Mouse (Mus musculus) hindbrain, embryonic 15.5 days (tissue): ENCODE measurements around the gene Oaf. TPM values are rescaled to one million over a fixed set of nuclear protein-coding genes. Genes with fewer than 3 reads are reported as not detected.

ENCODE experiments used
- ATAC-seq: fragments of 200-750 bp; cut with Nextera tagmentation; 2 replicates; pipeline ENCODE4 v1.8.0; 2017; ENCODE audit warnings: low read depth, moderate number of reproducible peaks, moderate TSS enrichment; ENCODE audit not compliant: low FRiP score
- H3K27ac ChIP-seq: fragments of 300-500 bp; sonication (generic); replicated peaks from 2 replicates; pipeline ENCODE4 v1.5.1; 2015; ENCODE audit warnings: mild to moderate bottlenecking, inconsistent platforms
- H3K27me3 ChIP-seq: fragments of 300-500 bp; sonication (generic); 2 replicates; pipeline ENCODE4 v1.6.1; 2015; ENCODE audit warnings: control low read depth, inconsistent platforms
- H3K36me3 ChIP-seq: fragments of 300-500 bp; sonication (generic); 2 replicates; pipeline ENCODE4 v1.6.1; 2015; ENCODE audit warnings: control low read depth, inconsistent platforms
- H3K4me1 ChIP-seq: fragments of 300-500 bp; sonication (generic); replicated peaks from 2 replicates; pipeline ENCODE4 v1.6.1; 2015; ENCODE audit warnings: control low read depth, inconsistent platforms
- H3K4me2 ChIP-seq: fragments of 300-500 bp; sonication (generic); 2 replicates; pipeline ENCODE4 v1.6.1; 2015; ENCODE audit warnings: moderate library complexity, mild to moderate bottlenecking, inconsistent platforms
- H3K4me3 ChIP-seq: fragments of 300-500 bp; sonication (generic); 2 replicates; pipeline ENCODE4 v1.5.1; 2015; ENCODE audit warnings: mild to moderate bottlenecking, inconsistent platforms
- H3K9ac ChIP-seq: fragments of 300-500 bp; sonication (generic); 2 replicates; pipeline ENCODE4 v1.6.1; 2015; ENCODE audit warnings: inconsistent platforms
- H3K9me3 ChIP-seq: fragments of 300-500 bp; sonication (generic); 2 replicates; pipeline ENCODE4 v1.6.1; 2016; ENCODE audit warnings: control low read depth, inconsistent platforms
- WGBS: fragments of 180-500 bp; shearing (Covaris S2); methylation state at CpG from one replicate; pipeline ENCODE4 v1.1.7; 2015; 5-methylcytosine and 5-hydroxymethylcytosine counted together
- polyA plus RNA-seq: library from polyadenylated mRNA; unstranded; fragments of >200 nt; fragmentation: Nextera tagmentation; extraction: Ambion mirVana; gene quantifications from 2 replicates; pipeline ENCODE4 v1.2.1, GENCODE M21; 2015

The Oaf gene
- polyA plus RNA-seq, 1 experiment from 2014 or later, result 7.1 TPM

DNA sequence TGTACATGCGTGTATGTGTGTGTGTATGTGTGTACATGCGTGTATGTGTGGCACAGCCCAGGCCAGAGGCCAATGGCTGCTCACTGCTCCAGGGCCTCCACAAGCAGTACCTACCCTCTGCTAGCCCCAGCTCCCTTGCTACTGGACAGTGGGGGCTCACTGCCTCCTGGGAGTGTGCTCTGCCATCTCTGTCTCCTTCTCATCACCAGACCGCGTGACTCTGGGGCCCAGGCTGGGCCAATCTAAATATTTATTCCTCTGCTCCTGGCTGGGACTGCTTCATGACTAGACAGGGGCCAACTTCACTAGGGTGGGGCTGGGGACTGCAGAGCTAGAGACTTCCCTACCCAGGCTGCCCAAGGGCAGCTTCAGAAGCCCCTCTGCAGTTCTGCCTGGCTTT lies 7.9 kb downstream of the Oaf start:
- Histone ChIP-seq H3K27ac (no peak overlapping the region), H3K4me1 (no peaks in the 10 kb centered on the region; the same call in 1 of the 2 replicates), H3K4me3 (no peak overlapping the region), H3K27me3 (peaks cover 2% of the 10 kb centered on the region; the same call in 1 of the 2 replicates), H3K4me2 (no peak overlapping the region), H3K9me3 (no peaks in the 10 kb centered on the region), H3K36me3 (no peaks in the 10 kb centered on the region), H3K9ac (no peak overlapping the region)
- peak; percentile 51; the same call in 1 of the 2 replicates for ATAC-seq
- WGBS, result 75% methylated on average over 4 of the region's 4 CpGs

GRCm38 (mm10) chr9:43230886-43231285 lies 8.8 kb downstream of the Oaf start:
- no peak overlapping the region for H3K4me2 ChIP-seq
- H3K36me3 ChIP-seq, result no peaks in the 10 kb centered on the region
- H3K9ac ChIP-seq, result no peak overlapping the region
- no peaks in the 10 kb centered on the region for H3K27me3 ChIP-seq
- no peak overlapping the region for H3K4me3 ChIP-seq
- no peaks in the 10 kb centered on the region for H3K9me3 ChIP-seq
- no peak for ATAC-seq
- H3K4me1 ChIP-seq, result no peaks in the 10 kb centered on the region; the same call in 1 of the 2 replicates
- H3K27ac ChIP-seq, result no peak overlapping the region
- WGBS, result 76% methylated on average over 4 of the region's 4 CpGs

DNA sequence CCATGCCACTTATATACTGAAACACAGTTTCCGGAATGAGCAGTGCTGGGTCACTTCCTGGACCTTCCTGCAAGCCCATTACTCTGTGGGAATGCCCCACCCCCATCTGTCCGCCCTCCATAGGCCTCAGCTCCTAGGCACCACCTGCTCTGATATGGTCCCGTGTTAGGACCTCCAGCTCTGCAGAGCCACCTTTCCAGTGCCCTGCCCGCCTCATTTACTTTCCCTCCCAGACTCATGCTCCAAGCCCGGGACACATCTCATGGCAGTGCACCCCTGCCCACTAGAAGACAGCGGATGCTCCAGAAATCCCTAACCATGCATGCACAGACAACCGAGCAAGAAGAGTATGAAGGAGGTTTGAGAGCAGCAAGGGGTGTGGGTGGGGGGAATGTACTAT lies 9.7 kb downstream of the Oaf start:
- H3K4me1 ChIP-seq, result no peaks in the 10 kb centered on the region; the same call in 1 of the 2 replicates
- 90% methylated on average over 7 of the region's 7 CpGs for WGBS
- ATAC-seq, result no peak
- H3K27me3 ChIP-seq, result no peaks in the 10 kb centered on the region
- no peak overlapping the region for H3K27ac ChIP-seq
- H3K9me3 ChIP-seq, result no peaks in the 10 kb centered on the region
- no peak overlapping the region for H3K4me3 ChIP-seq
- H3K9ac ChIP-seq, result no peak overlapping the region
- H3K36me3 ChIP-seq, result no peaks in the 10 kb centered on the region
- no peak overlapping the region for H3K4me2 ChIP-seq

DNA sequence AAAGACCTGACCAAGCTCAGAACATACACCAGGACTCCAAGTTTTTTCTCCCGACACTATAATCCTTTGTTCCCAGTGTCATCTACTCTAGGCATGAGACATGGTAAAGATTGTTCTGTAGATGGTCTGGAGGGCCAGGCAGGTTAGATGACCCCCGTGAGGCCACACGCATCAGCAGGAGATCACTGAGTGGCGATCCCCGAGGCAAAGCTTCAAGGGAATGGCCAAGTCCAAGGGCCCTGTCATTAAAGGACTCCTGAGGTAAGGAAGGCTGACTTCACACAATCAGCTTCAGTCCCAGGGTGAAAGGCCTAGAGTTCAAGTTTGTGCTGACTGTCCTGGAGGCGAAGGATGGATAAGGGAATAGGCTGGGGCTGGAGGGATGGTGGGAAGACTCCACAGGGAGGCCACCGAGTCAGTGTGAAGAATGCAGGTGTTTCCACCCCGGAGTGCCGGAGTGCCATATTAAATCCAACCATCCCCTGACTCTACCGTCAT lies 10.3 kb downstream of the Oaf start:
- Histone ChIP-seq H3K4me2 (no peak overlapping the region), H3K9me3 (no peaks in the 10 kb centered on the region), H3K4me1 (no peaks in the 10 kb centered on the region; the same call in 1 of the 2 replicates), H3K27ac (no peak overlapping the region), H3K36me3 (no peaks in the 10 kb centered on the region), H3K4me3 (no peak overlapping the region), H3K9ac (no peak overlapping the region), H3K27me3 (no peaks in the 10 kb centered on the region)
- no peak for ATAC-seq
- WGBS, result 91% methylated on average over 10 of the region's 10 CpGs

GRCm38 (mm10) chr9:43228745-43229144 lies 11.0 kb downstream of the Oaf start:
- H3K9me3 ChIP-seq, result no peaks in the 10 kb centered on the region
- 89% methylated on average over 2 of the region's 2 CpGs for WGBS
- H3K4me2 ChIP-seq, result no peak overlapping the region
- no peak overlapping the region for H3K4me3 ChIP-seq
- no peak overlapping the region for H3K9ac ChIP-seq
- ATAC-seq, result no peak
- H3K27me3 ChIP-seq, result no peaks in the 10 kb centered on the region
- no peaks in the 10 kb centered on the region for H3K36me3 ChIP-seq
- H3K4me1 ChIP-seq, result no peaks in the 10 kb centered on the region; the same call in 1 of the 2 replicates
- no peak overlapping the region for H3K27ac ChIP-seq

DNA sequence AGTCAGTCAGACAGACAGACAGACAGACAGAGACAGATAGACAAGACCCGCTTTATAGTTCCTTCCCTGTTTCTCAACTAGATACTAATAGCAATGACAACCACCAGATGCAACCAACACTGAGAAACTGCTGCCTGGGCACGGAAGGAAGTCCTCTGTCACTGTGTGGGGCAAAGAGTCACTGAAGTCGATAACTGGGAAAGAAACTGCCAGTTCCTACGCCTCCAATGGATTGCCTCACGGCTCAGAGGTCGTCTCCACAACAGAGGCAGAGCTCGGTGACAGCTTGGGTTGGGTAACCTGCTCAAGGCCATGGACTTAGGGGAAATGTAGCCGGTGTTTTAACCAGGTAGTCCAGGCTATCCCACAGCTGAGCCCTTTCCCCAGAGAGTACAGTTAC lies 12.1 kb downstream of the Oaf start:
- Histone ChIP-seq H3K4me1 (no peaks in the 10 kb centered on the region; the same call in 1 of the 2 replicates), H3K9ac (no peak overlapping the region), H3K36me3 (no peaks in the 10 kb centered on the region), H3K27ac (no peak overlapping the region), H3K9me3 (no peaks in the 10 kb centered on the region), H3K4me2 (no peak overlapping the region), H3K4me3 (no peak overlapping the region), H3K27me3 (no peaks in the 10 kb centered on the region)
- ATAC-seq, result no peak
- WGBS, result 86% methylated on average over 8 of the region's 8 CpGs

DNA sequence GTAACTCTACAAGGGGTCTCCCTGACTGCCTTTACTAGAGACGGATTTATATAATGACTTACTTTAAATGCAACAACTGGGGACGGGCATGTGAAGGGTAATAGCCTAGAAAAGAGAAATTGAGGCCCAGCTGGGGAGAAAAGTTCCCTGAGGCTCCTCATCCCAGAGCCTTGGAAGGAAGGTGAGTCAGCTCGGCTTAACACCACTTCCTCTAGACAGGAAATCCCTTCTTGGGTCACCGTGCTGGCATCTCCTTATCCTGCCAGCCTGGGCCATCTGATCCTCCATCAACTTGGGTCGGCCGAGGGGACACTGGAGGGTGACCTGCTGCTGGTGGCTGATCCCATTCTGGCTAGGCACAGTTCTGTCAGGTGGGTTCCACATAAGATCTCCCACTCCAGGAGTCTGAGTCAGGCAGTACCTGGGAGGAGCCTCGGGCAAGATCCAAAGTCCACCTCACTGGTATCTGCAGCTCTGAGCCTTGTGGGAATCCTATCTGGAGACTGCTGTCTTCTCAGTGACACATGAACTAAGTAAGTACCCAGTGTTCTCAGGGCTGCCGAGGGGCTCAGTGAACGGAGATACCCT lies 13.0 kb downstream of the Oaf start:
- Histone ChIP-seq H3K27ac (no peak overlapping the region), H3K27me3 (no peaks in the 10 kb centered on the region), H3K9me3 (no peaks in the 10 kb centered on the region), H3K9ac (no peak overlapping the region), H3K4me3 (no peak overlapping the region), H3K4me1 (no peaks in the 10 kb centered on the region), H3K36me3 (no peaks in the 10 kb centered on the region), H3K4me2 (no peak overlapping the region)
- no peak for ATAC-seq
- 80% methylated on average over 9 of the region's 9 CpGs for WGBS

DNA sequence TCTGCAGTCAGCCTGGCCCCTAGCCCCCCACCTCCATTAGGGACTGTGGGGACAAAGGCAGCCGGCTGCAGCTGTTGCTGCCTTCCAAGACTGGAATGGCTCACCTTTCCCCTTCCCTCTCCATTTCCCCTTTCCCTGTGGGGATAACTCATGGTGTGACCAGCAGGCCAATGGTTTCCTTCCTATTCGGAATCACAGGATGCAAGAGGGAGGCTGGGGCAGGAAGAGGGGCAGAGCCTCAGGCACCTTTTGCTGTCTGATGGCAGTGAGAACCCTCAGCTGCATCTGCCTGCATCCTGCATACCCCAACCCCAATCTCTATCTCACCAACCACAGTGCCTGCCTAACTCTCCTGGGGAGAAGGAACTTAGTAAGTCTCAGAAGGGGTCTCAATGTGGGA lies 14.2 kb downstream of the Oaf start:
- no peak for ATAC-seq
- Histone ChIP-seq H3K27me3 (peaks cover 3% of the 10 kb centered on the region; the same call in 1 of the 2 replicates), H3K9ac (no peak overlapping the region), H3K27ac (no peak overlapping the region), H3K4me1 (no peaks in the 10 kb centered on the region), H3K36me3 (no peaks in the 10 kb centered on the region), H3K4me3 (no peak overlapping the region), H3K9me3 (no peaks in the 10 kb centered on the region), H3K4me2 (no peak overlapping the region)
- 43% methylated on average over 2 of the region's 2 CpGs for WGBS

DNA sequence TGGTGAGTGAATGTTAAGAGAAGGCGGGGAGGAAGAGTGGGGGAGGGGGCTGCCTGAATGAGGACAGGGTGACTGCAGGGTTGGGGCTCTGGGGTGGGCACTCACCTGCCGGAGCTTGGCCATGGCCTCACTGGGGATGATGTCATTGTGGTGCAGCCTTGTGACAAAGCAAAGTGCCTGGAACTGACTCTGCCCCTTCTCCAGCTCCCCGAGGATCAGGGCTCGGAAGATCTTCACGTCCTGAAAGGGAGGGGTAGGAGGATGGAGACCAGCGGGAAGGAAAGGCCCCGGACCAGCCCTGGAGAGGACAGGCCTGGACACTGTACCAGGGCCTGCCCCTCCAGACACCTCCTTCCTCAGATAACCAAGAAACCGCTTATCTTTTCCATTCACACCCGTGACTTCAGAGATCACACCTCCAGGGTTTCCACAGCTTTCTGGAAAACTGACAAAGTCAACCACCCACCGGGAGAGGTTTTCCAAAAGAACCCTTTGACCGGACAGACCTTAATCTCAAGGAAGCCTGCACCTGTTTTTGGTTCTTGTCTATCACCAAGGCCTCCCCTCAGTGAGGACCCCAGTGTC lies 14.8 kb downstream of the Oaf start:
- Histone ChIP-seq H3K4me3 (no peak overlapping the region), H3K4me2 (no peak overlapping the region), H3K4me1 (no peaks in the 10 kb centered on the region), H3K27ac (no peak overlapping the region), H3K27me3 (peaks cover 3% of the 10 kb centered on the region; the same call in 1 of the 2 replicates), H3K9me3 (no peaks in the 10 kb centered on the region), H3K9ac (no peak overlapping the region), H3K36me3 (no peaks in the 10 kb centered on the region)
- no peak for ATAC-seq
- WGBS, result 60% methylated on average over 11 of the region's 11 CpGs

DNA sequence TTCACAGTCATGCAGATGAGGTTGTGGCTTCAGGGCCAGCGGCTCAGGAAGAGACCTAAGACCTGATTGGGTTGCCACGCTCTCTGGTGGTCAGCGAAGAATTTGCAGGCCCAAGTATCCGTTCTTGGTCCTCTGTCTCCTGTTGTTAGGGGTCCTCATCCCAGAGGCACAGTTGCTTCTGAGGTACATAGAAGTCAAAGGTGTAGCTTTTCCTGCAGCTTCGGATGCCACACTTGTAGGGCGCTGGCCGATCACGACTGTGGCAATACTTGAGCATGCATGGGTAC lies 17.3 kb downstream of the Oaf start:
- 37% methylated on average over 8 of the region's 8 CpGs for WGBS
- no peaks in the 10 kb centered on the region for H3K36me3 ChIP-seq
- ATAC-seq, result no peak

GRCm38 (mm10) chr9:43221643-43222428 lies 17.9 kb downstream of the Oaf start:
- Histone ChIP-seq H3K9me3 (no peaks in the 10 kb centered on the region), H3K4me1 (no peaks in the 10 kb centered on the region), H3K36me3 (no peaks in the 10 kb centered on the region), H3K4me2 (no peak overlapping the region), H3K27ac (no peak overlapping the region), H3K27me3 (peaks cover 3% of the 10 kb centered on the region; the same call in 1 of the 2 replicates), H3K9ac (no peak overlapping the region), H3K4me3 (no peak overlapping the region)
- peak; percentile 72 for ATAC-seq
- 35% methylated on average over 18 of the region's 18 CpGs for WGBS

More for the DNA sequence above, 17.3 kb downstream of the Oaf start:
- Histone ChIP-seq H3K9ac (no peak overlapping the region), H3K4me1 (no peaks in the 10 kb centered on the region), H3K27ac (no peak overlapping the region), H3K9me3 (no peaks in the 10 kb centered on the region), H3K4me3 (no peak overlapping the region), H3K4me2 (no peak overlapping the region), H3K27me3 (peaks cover 3% of the 10 kb centered on the region; the same call in 1 of the 2 replicates)

- Histone ChIP-seq H3K36me3 (no peaks in the 10 kb centered on the region), H3K9ac (no peak overlapping the region), H3K27ac (no peak overlapping the region), H3K9me3 (no peaks in the 10 kb centered on the region), H3K27me3 (0 out of 2 replicates have a peak, but pooled peaks cover 10% of the 10 kb centered on the region), H3K4me3 (no peak overlapping the region), H3K4me1 (peaks cover 7% of the 10 kb centered on the region), H3K4me2 (no peak overlapping the region)
- 33% methylated on average over 11 of the region's 11 CpGs for WGBS
- ATAC-seq, result peak; percentile 54; the same call in 1 of the 2 replicates
Observed at GRCm38 (mm10) chr9:43210771-43211450, 28.8 kb downstream of the Oaf start.
